Mouse (Mus musculus) liver, adult 2 months (tissue): ENCODE measurements at regions not wholly inside any gene's neighbourhood (a gene's known extent, or its start where the extent isn't known, plus 50 kb on each side); places are given as distances from the start of the nearest gene placed in this dataset.

Experiments
- CTCF ChIP-seq: fragments of 200-500 bp; IDR thresholded peaks from 2 replicates; pipeline ENCODE4 v1.5.1; 2011; ENCODE audit warnings: low read depth, low read length, control low read depth
- POLR2A ChIP-seq: fragments of 200-500 bp; IDR thresholded peaks from 2 replicates; pipeline ENCODE4 v1.6.1; 2011; ENCODE audit warnings: low read length, control low read depth; ENCODE audit not compliant: insufficient read depth; ENCODE audit errors: extremely low read depth

- no peak for TF ChIP-seq CTCF
- TF ChIP-seq POLR2A = no peak
Measured at GRCm38 (mm10) chr14:98898876-98899275, 95.2 kb downstream of the Rpl36a-ps1 start.
